Mouse (Mus musculus) embryonic facial prominence, embryonic 11.5 days (tissue): ENCODE results near the gene A1bg. TPM values are rescaled to one million over a fixed set of nuclear protein-coding genes. Genes with fewer than 3 reads are reported as not detected.

Experiments
- ATAC-seq: fragments of 200-750 bp; cut with Nextera tagmentation; replicated peaks from 2 replicates; pipeline ENCODE4 v1.8.0; 2017; ENCODE audit warnings: low read depth; ENCODE audit not compliant: insufficient number of reproducible peaks, low FRiP score, low TSS enrichment
- DNase-seq: peaks from one replicate; pipeline ENCODE4 v3.0.0-alpha.2; 2015; ENCODE audit warnings: low spot score
- H3K27ac ChIP-seq: fragments of 300-500 bp; sonication (generic); replicated peaks from 2 replicates; pipeline ENCODE4 v1.5.1; 2014; ENCODE audit warnings: mild to moderate bottlenecking, low read depth, low read length, control low read depth
- H3K27me3 ChIP-seq: fragments of 300-500 bp; sonication (generic); 2 replicates; pipeline ENCODE4 v1.6.1; 2014; ENCODE audit warnings: mild to moderate bottlenecking, low read length, moderate library complexity, mixed read lengths; ENCODE audit not compliant: control insufficient read depth, insufficient read depth
- H3K36me3 ChIP-seq: fragments of 300-500 bp; sonication (generic); replicated peaks from 2 replicates; pipeline ENCODE4 v1.6.1; 2014; ENCODE audit warnings: low read depth, mild to moderate bottlenecking, low read length, moderate library complexity, mixed read lengths; ENCODE audit not compliant: control insufficient read depth, insufficient read depth
- H3K4me1 ChIP-seq: fragments of 300-500 bp; sonication (generic); 2 replicates; pipeline ENCODE4 v1.6.1; 2014; ENCODE audit warnings: low read length, mixed read lengths; ENCODE audit not compliant: control insufficient read depth, insufficient read depth
- H3K4me2 ChIP-seq: fragments of 300-500 bp; sonication (generic); 2 replicates; pipeline ENCODE4 v1.6.1; 2014; ENCODE audit warnings: low read depth, mild to moderate bottlenecking, control low read depth, low read length, moderate library complexity
- H3K4me3 ChIP-seq: fragments of 300-500 bp; sonication (generic); 2 replicates; pipeline ENCODE4 v1.5.1; 2014; ENCODE audit warnings: low read depth, low read length, control low read depth
- H3K9ac ChIP-seq: fragments of 300-500 bp; sonication (generic); replicated peaks from 2 replicates; pipeline ENCODE4 v1.6.1; 2014; ENCODE audit warnings: mild to moderate bottlenecking, control low read depth, low read length
- H3K9me3 ChIP-seq: fragments of 300-500 bp; sonication (generic); replicated peaks from 2 replicates; pipeline ENCODE4 v1.6.1; 2016; ENCODE audit warnings: mild to moderate bottlenecking, low read length, inconsistent platforms, mixed read lengths; ENCODE audit not compliant: control insufficient read depth
- WGBS: fragments of 180-500 bp; shearing (Covaris S2); extraction: QIAGEN DNeasy Blood & Tissue Kit; methylation state at CpG from one replicate; pipeline ENCODE4 v1.1.7; 2014; 5-methylcytosine and 5-hydroxymethylcytosine counted together
- polyA plus RNA-seq: library from polyadenylated mRNA; unstranded; fragments of >200 nt; fragmentation: Nextera tagmentation; extraction: Ambion mirVana; gene quantifications from 2 replicates; pipeline ENCODE4 v1.2.1, GENCODE M21; 2014

The A1bg gene
- polyA plus RNA-seq, 1 experiment from 2014 or later = not detected

GRCm38 (mm10) chr15:60892976-60893463, 29.8 kb downstream of the A1bg start:
- WGBS = 50% methylated on average over 3 of the region's 3 CpGs
- H3K36me3 ChIP-seq = no peaks in the 10 kb centered on the region
- no peak overlapping the region for H3K27ac ChIP-seq
- H3K27me3 ChIP-seq = no peaks in the 10 kb centered on the region
- H3K4me1 ChIP-seq = no peaks in the 10 kb centered on the region
- no peaks in the 10 kb centered on the region for H3K9me3 ChIP-seq
- DNase-seq = no peak
- no peak overlapping the region for H3K9ac ChIP-seq
- H3K4me2 ChIP-seq = no peak overlapping the region
- no peak overlapping the region for H3K4me3 ChIP-seq
- no peak for ATAC-seq

- H3K9me3 ChIP-seq = no peaks in the 10 kb centered on the region
- H3K27me3 ChIP-seq = no peaks in the 10 kb centered on the region
- H3K4me3 ChIP-seq = no peak overlapping the region
- DNase-seq = no peak
- no peak overlapping the region for H3K9ac ChIP-seq
- no peaks in the 10 kb centered on the region for H3K36me3 ChIP-seq
- no peak overlapping the region for H3K4me2 ChIP-seq
- 85% methylated on average over 2 of the region's 2 CpGs for WGBS
- ATAC-seq = no peak
- H3K27ac ChIP-seq = no peak overlapping the region
- H3K4me1 ChIP-seq = no peaks in the 10 kb centered on the region
Observed at GRCm38 (mm10) chr15:60888724-60889123, 34.1 kb downstream of the A1bg start.

GRCm38 (mm10) chr15:60875721-60876120, 47.1 kb downstream of the A1bg start:
- no peak overlapping the region for H3K27ac ChIP-seq
- no peak for ATAC-seq
- H3K4me3 ChIP-seq = no peak overlapping the region
- H3K27me3 ChIP-seq = no peaks in the 10 kb centered on the region
- H3K36me3 ChIP-seq = no peaks in the 10 kb centered on the region
- 91% methylated on average over 6 of the region's 6 CpGs for WGBS
- no peaks in the 10 kb centered on the region for H3K9me3 ChIP-seq
- no peak for DNase-seq
- no peak overlapping the region for H3K4me2 ChIP-seq
- H3K9ac ChIP-seq = no peak overlapping the region
- no peaks in the 10 kb centered on the region for H3K4me1 ChIP-seq

- WGBS = 82% methylated on average over 3 of the region's 3 CpGs
- Histone ChIP-seq H3K36me3 (no peaks in the 10 kb centered on the region), H3K4me2 (no peak overlapping the region), H3K27me3 (no peaks in the 10 kb centered on the region), H3K27ac (no peak overlapping the region), H3K9ac (no peak overlapping the region), H3K9me3 (no peaks in the 10 kb centered on the region), H3K4me1 (no peaks in the 10 kb centered on the region), H3K4me3 (no peak overlapping the region)
- DNase-seq (no peak), ATAC-seq (no peak)
Observed at GRCm38 (mm10) chr15:60862417-60862816, 60.4 kb downstream of the A1bg start.

- Histone ChIP-seq H3K27me3 (no peaks in the 10 kb centered on the region), H3K36me3 (no peaks in the 10 kb centered on the region), H3K4me2 (no peak overlapping the region), H3K27ac (no peak overlapping the region), H3K4me3 (no peak overlapping the region), H3K9me3 (no peaks in the 10 kb centered on the region), H3K4me1 (no peaks in the 10 kb centered on the region), H3K9ac (no peak overlapping the region)
- no peak for DNase-seq
- WGBS = 84% methylated on average over 1 of the region's 1 CpGs
- ATAC-seq = no peak
Observed at GRCm38 (mm10) chr15:60855112-60855511, 67.7 kb downstream of the A1bg start.

- no peak for DNase-seq
- ATAC-seq = no peak
- H3K9me3 ChIP-seq = no peaks in the 10 kb centered on the region
- H3K27ac ChIP-seq = no peak overlapping the region
- no peak overlapping the region for H3K4me2 ChIP-seq
- H3K27me3 ChIP-seq = no peaks in the 10 kb centered on the region
- H3K4me1 ChIP-seq = no peaks in the 10 kb centered on the region
- no peak overlapping the region for H3K9ac ChIP-seq
- 74% methylated on average over 4 of the region's 4 CpGs for WGBS
- H3K4me3 ChIP-seq = no peak overlapping the region
- H3K36me3 ChIP-seq = no peaks in the 10 kb centered on the region
Observed at GRCm38 (mm10) chr15:60854151-60854550, 68.7 kb downstream of the A1bg start.

GRCm38 (mm10) chr15:60853231-60853999, 69.4 kb downstream of the A1bg start, which contains the start of gene Fam84b:
Gene Fam84b (minus strand): TSS chr15:60853778.
- H3K36me3 ChIP-seq = no peaks in the 10 kb centered on the region
- 11% methylated on average over 17 of the region's 17 CpGs for WGBS
- peak; percentile 71 for DNase-seq
- no peaks in the 10 kb centered on the region for H3K9me3 ChIP-seq
- H3K4me2 ChIP-seq = no peak within 1 kb of the TSS
- H3K9ac ChIP-seq = no peak within 1 kb of the TSS
- no peak within 1 kb of the TSS for H3K4me3 ChIP-seq
- 0 out of 2 replicates have a peak within 1 kb of the TSS, but pooled peaks have one; percentile 3 for H3K27ac ChIP-seq
- no peaks in the 10 kb centered on the region for H3K4me1 ChIP-seq
- ATAC-seq = peak; percentile 87
- no peaks in the 10 kb centered on the region for H3K27me3 ChIP-seq

GRCm38 (mm10) chr15:60848630-60849029, 74.2 kb downstream of the A1bg start:
- ATAC-seq (no peak), DNase-seq (no peak)
- H3K4me2 ChIP-seq = no peak overlapping the region
- 50% methylated on average over 3 of the region's 3 CpGs for WGBS
- no peak overlapping the region for H3K9ac ChIP-seq
- H3K36me3 ChIP-seq = no peaks in the 10 kb centered on the region
- H3K27me3 ChIP-seq = no peaks in the 10 kb centered on the region
- H3K9me3 ChIP-seq = no peaks in the 10 kb centered on the region
- H3K27ac ChIP-seq = no peak overlapping the region
- H3K4me3 ChIP-seq = no peak overlapping the region
- no peaks in the 10 kb centered on the region for H3K4me1 ChIP-seq
